Mouse (Mus musculus): Measurements from ENCODE around the gene Cfap61.

- TF ChIP-seq CTCF (IDR thresholded peaks at IDR 0.05; ENCODE audit: low read depth, low read length) (no peak), POLR2A (IDR thresholded peaks at IDR 0.05; ENCODE audit: extremely low read depth, insufficient read depth, low read length) (no peak)
Observed at GRCm38 (mm10) chr2:146219791-146220190, 285.2 kb downstream of the Cfap61 start.
